In the genomic region with DNA sequence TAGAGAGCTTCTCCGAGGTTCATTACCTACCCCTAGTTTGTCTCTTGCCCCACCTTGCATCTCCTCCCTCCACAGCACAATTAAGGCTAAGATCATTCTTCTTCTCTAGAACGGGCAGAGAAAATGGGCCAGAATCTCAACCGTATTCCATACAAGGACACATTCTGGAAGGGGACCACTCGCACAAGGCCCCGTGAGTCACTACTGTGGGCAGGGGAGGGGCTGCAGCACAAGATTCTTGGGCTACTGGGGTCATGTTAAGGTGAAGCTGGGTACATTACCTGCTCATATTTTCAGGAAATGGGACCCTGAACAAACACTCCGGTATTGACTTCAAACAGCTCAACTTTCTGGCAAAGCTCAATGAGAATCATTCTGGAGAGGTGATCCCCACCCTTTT, we compare ENCODE assay signal across 20 mouse cellular contexts. TPM values are rescaled to one million over a fixed set of nuclear protein-coding genes. Genes with fewer than 3 reads are reported as not detected.
DNase-seq lines count a peak whose midpoint lies in the region; ATAC-seq and TF ChIP-seq lines count a peak whose summit lies in the region.
"Had no signal": no experiment of that assay in that cellular context is flagged by ENCODE, and none has a peak within 500 bp of the region (broad histone marks: within the 10 kb centered on the region; RNA-seq: fewer than 3 reads in every experiment).

No protein-coding gene starts in this region.

- DNase-seq in cerebellum, adult 9-11 months = peak; percentile 19
- DNase-seq in cerebellum, adult 11-12 months = no peak
- peak; percentile 59 for DNase-seq in heart, embryonic 10.5 days (ENCODE audit: low spot score)
- DNase-seq in heart, postnatal 25 days (ENCODE audit: low spot score) = no peak
- peak; percentile 26 to 45 for DNase-seq in lung, adult 18-20 months
- DNase-seq in lung, adult 2 months = no peak
- no peak for DNase-seq in midbrain, embryonic 14.5 days
- DNase-seq: adrenal gland, adult 8-10 months; B cell, adult 2 months; cerebellum, adult 8-10 months; forebrain, postnatal 0 days; gastrocnemius, adult 2 months; heart, postnatal 10 days had no signal

- TF ChIP-seq CTCF in lung, adult 2 months (IDR thresholded peaks at IDR 0.05; ENCODE audit: insufficient read depth, low read length) = no peak

- peaks cover 33% of the 10 kb centered on the region for H3K4me1 ChIP-seq in heart, embryonic 10.5 days
- peaks cover 18% of the 10 kb centered on the region for H3K4me1 ChIP-seq in lung, adult 2 months (ENCODE audit: control insufficient read depth, insufficient read depth, low read length)
- peaks cover 17% of the 10 kb centered on the region; the same call in 1 of the 2 replicates for H3K4me1 ChIP-seq in midbrain, embryonic 14.5 days (ENCODE audit: control insufficient read depth, insufficient read depth, low read length)

- WGBS in heart, embryonic 10.5 days = 87% methylated on average over 6 of the region's 6 CpGs
- 73% methylated on average over 6 of the region's 6 CpGs for WGBS in lung, adult 2 months
- 88% methylated on average over 6 of the region's 6 CpGs for WGBS in midbrain, embryonic 14.5 days

- no peak overlapping the region for H3K4me3 ChIP-seq in heart, embryonic 10.5 days
- H3K4me3 ChIP-seq in lung, adult 2 months (replicated peaks; ENCODE audit: extremely low read depth, low read depth, low read length) = no peak overlapping the region
- H3K4me3 ChIP-seq in midbrain, embryonic 14.5 days (replicated peaks; ENCODE audit: low read depth, low read length) = no peak overlapping the region
- H3K4me3 ChIP-seq: embryonic facial prominence, embryonic 12.5 days; forebrain, embryonic 13.5 days; gastrocnemius, adult 2 months; hindbrain, embryonic 13.5 days had no signal

- H3K27ac ChIP-seq in heart, embryonic 10.5 days = no peak overlapping the region
- no peak overlapping the region for H3K27ac ChIP-seq in midbrain, embryonic 14.5 days (replicated peaks; ENCODE audit: low read depth, low read length)
- H3K27ac ChIP-seq: embryonic facial prominence, embryonic 12.5 days; forebrain, embryonic 13.5 days; gastrocnemius, adult 2 months; hindbrain, embryonic 13.5 days; hindbrain, postnatal 0 days had no signal

- ATAC-seq in midbrain, embryonic 14.5 days (ENCODE audit: low FRiP score, low TSS enrichment) = no peak
- ATAC-seq: CD4-positive, CD25-positive, alpha-beta regulatory T cell, adult 4 months; forebrain, embryonic 13.5 days; forebrain, postnatal 0 days; hindbrain, postnatal 0 days had no signal

- no peak for TF ChIP-seq POLR2A in lung, adult 2 months (IDR thresholded peaks at IDR 0.05; ENCODE audit: borderline replicate concordance, extremely low read depth, low read depth, low read length)

- no peaks in the 10 kb centered on the region for H3K9me3 ChIP-seq in heart, embryonic 10.5 days
- no peaks in the 10 kb centered on the region for H3K9me3 ChIP-seq in midbrain, embryonic 14.5 days (ENCODE audit: control insufficient read depth, low read length)
- H3K9me3 ChIP-seq: embryonic facial prominence, embryonic 12.5 days; forebrain, embryonic 13.5 days; G1E; hindbrain, embryonic 13.5 days had no signal

- no peak overlapping the region for H3K9ac ChIP-seq in midbrain, embryonic 14.5 days (replicated peaks; ENCODE audit: low read length)
- H3K9ac ChIP-seq: embryonic facial prominence, embryonic 12.5 days; forebrain, embryonic 13.5 days; forebrain, postnatal 0 days; hindbrain, embryonic 13.5 days had no signal

- no peak overlapping the region for H3K4me2 ChIP-seq in midbrain, embryonic 14.5 days (ENCODE audit: low read length)
- H3K4me2 ChIP-seq: embryonic facial prominence, embryonic 12.5 days; forebrain, embryonic 13.5 days; hindbrain, embryonic 13.5 days had no signal

- intact Hi-C loops in heart, postnatal 25 days (cut with DNase I) = loop anchor here (10.0 kb wide), 1 partner anchor 54 kb away; no protein-coding TSS in a partner anchor

- H3K36me3 ChIP-seq in heart, embryonic 10.5 days = peaks cover 39% of the 10 kb centered on the region
- peaks cover 40% of the 10 kb centered on the region for H3K36me3 ChIP-seq in midbrain, embryonic 14.5 days (ENCODE audit: control insufficient read depth, insufficient read depth, low read length)

- H3K27me3 ChIP-seq in heart, embryonic 10.5 days (ENCODE audit: insufficient read depth, poor library complexity, severe bottlenecking) = no peaks in the 10 kb centered on the region
- H3K27me3 ChIP-seq in midbrain, embryonic 14.5 days (ENCODE audit: control insufficient read depth, insufficient read depth, low read length) = no peaks in the 10 kb centered on the region
- H3K27me3 ChIP-seq: embryonic facial prominence, embryonic 12.5 days; forebrain, embryonic 13.5 days; hindbrain, embryonic 13.5 days had no signal

RNA-seq across cellular contexts. Expression of gene Taf10, which starts 3.3 kb away (rescaled TPM):
- 153 and 184 TPM in 2 replicates for polyA plus RNA-seq in heart, embryonic 10.5 days (2016; fragmentation: Nextera tagmentation; extraction: Ambion mirVana)
- total RNA-seq in heart, postnatal 25 days (2021) = 10 to 100 TPM; 90.1 to 90.3 TPM
- polyA plus RNA-seq in lung, adult 2 months (2012; rRNA removed) = 276 and 345 TPM in 2 replicates
- polyA plus RNA-seq in midbrain, embryonic 14.5 days (2014; fragmentation: Nextera tagmentation; extraction: Ambion mirVana) = 131 and 152 TPM in 2 replicates

RNA-seq across cellular contexts. Expression of gene Rrp8, which starts 3.7 kb away (rescaled TPM):
- 30.9 and 40.6 TPM in 2 replicates for polyA plus RNA-seq in heart, embryonic 10.5 days (2016; fragmentation: Nextera tagmentation; extraction: Ambion mirVana)
- 1 to 10 TPM; 9.5 TPM for total RNA-seq in heart, postnatal 25 days (2021)
- polyA plus RNA-seq in lung, adult 2 months (2012; rRNA removed) = 7.5 and 8.4 TPM in 2 replicates
- 18.6 and 24.4 TPM in 2 replicates for polyA plus RNA-seq in midbrain, embryonic 14.5 days (2014; fragmentation: Nextera tagmentation; extraction: Ambion mirVana)

RNA-seq across cellular contexts. Expression of gene Ilk, which starts 4.5 kb away (rescaled TPM):
- 371 and 403 TPM in 2 replicates for polyA plus RNA-seq in heart, embryonic 10.5 days (2016; fragmentation: Nextera tagmentation; extraction: Ambion mirVana)
- total RNA-seq in heart, postnatal 25 days (2021) = 100 to 1,000 TPM in 1 of 2 experiments, 10 to 100 TPM in 1; 94.4 to 104 TPM
- polyA plus RNA-seq in lung, adult 2 months (2012; rRNA removed) = 159 and 195 TPM in 2 replicates
- 166 and 199 TPM in 2 replicates for polyA plus RNA-seq in midbrain, embryonic 14.5 days (2014; fragmentation: Nextera tagmentation; extraction: Ambion mirVana)

RNA-seq across cellular contexts. Expression of gene Tpp1, which starts 11.2 kb away (rescaled TPM):
- polyA plus RNA-seq in heart, embryonic 10.5 days (2016; fragmentation: Nextera tagmentation; extraction: Ambion mirVana) = 76.5 and 95.2 TPM in 2 replicates
- total RNA-seq in heart, postnatal 25 days (2021) = 10 to 100 TPM; 37.4 to 40.7 TPM
- 141 and 187 TPM in 2 replicates for polyA plus RNA-seq in lung, adult 2 months (2012; rRNA removed)
- 22.5 and 49.5 TPM in 2 replicates for polyA plus RNA-seq in midbrain, embryonic 14.5 days (2014; fragmentation: Nextera tagmentation; extraction: Ambion mirVana)

RNA-seq across cellular contexts. Expression of gene Dchs1, which starts 46.6 kb away (rescaled TPM):
- 4.2 and 8.6 TPM in 2 replicates for polyA plus RNA-seq in heart, embryonic 10.5 days (2016; fragmentation: Nextera tagmentation; extraction: Ambion mirVana)
- total RNA-seq in heart, postnatal 25 days (2021) = 10 to 100 TPM in 1 of 2 experiments, 1 to 10 TPM in 1; 9.1 to 10.6 TPM
- 13.9 and 14.8 TPM in 2 replicates for polyA plus RNA-seq in lung, adult 2 months (2012; rRNA removed)
- 22.4 and 26.1 TPM in 2 replicates for polyA plus RNA-seq in midbrain, embryonic 14.5 days (2014; fragmentation: Nextera tagmentation; extraction: Ambion mirVana)
- total RNA-seq: hematopoietic stem cell, adult 5-6 weeks had no signal
- polyA plus RNA-seq: CD4-positive, CD25-positive, alpha-beta regulatory T cell, adult 4 months; G1E had no signal

Comparison
In these comparisons a context has a peak if more than half of its experiments do, and no peak if none do; other contexts are left out.
1. DNase-seq: peak in cerebellum, adult 9-11 months (single experiment), heart, embryonic 10.5 days (single experiment) and lung, adult 18-20 months (2 of 2); none in cerebellum, adult 11-12 months (single experiment), heart, postnatal 25 days (single experiment), lung, adult 2 months (single experiment) and midbrain, embryonic 14.5 days (single experiment).